Mouse (Mus musculus): ENCODE results near the gene Usp47. TPM values are rescaled to one million over a fixed set of nuclear protein-coding genes. Genes with fewer than 3 reads are reported as not detected.

Gene Usp47
- total and polyA plus RNA-seq, 3 experiments: 37.3 to 122 (median 47.8) TPM

DNA sequence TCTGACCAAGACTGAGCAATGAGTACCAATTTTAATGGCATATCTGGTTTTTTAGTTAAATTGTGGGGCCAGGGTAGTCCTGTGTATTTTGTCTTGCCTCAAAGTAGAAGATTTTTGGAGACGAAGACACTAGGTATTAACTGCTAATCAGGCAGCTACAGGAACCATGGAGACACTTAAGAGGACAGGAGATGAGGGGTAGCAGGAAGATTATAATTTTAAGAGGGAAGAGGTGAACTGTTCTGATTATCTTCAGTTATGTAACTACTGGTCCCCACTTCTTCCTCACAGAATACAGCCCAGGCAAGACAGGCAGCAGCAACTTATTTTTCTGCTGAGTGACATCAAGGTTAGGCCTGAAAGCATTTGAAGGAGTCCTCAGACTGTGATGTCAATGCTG lies 21.9 kb downstream of the Usp47 start:
- H3K4me1 ChIP-seq (ENCODE audit: control insufficient read depth in 1 of 2, insufficient read depth in 2 of 2, low read length in 2 of 2): peaks cover 31 to 64% of the 10 kb centered on the region in 2 experiments
- DNase-seq (ENCODE audit: low read depth, low spot score): peak; percentile 55
- H3K79me2 ChIP-seq (ENCODE audit: control insufficient read depth, insufficient read depth, low read length, poor library complexity): peaks cover 49% of the 10 kb centered on the region
- TF ChIP-seq CHD2 (IDR thresholded peaks at IDR 0.05; ENCODE audit: low read length): no peak
- TF ChIP-seq GATA1 (IDR thresholded peaks at IDR 0.05; ENCODE audit: low read depth, low read length): 0 out of 2 replicates have a peak, but pooled peaks have one; percentile 28
- peak; percentile 45; the same call in 1 of the 2 replicates for TF ChIP-seq MAX (IDR thresholded peaks at IDR 0.05; ENCODE audit: low read length)
- TF ChIP-seq TCF12 (IDR thresholded peaks at IDR 0.05; ENCODE audit: low read depth, low read length): 0 out of 2 replicates have a peak, but pooled peaks have one; percentile 21
- TF ChIP-seq MAZ (IDR thresholded peaks at IDR 0.05; ENCODE audit: low read depth, low read length): no peak
- no peak for TF ChIP-seq JUND (IDR thresholded peaks at IDR 0.05; ENCODE audit: low read depth, low read length)
- no peak for TF ChIP-seq NRF1 (IDR thresholded peaks at IDR 0.05; ENCODE audit: insufficient read depth, low read depth, low read length, poor library complexity, severe bottlenecking)
- no peak for TF ChIP-seq ZMIZ1 (IDR thresholded peaks at IDR 0.05; ENCODE audit: low read depth, low read length)
- no peak for TF ChIP-seq NELFE (IDR thresholded peaks at IDR 0.05; ENCODE audit: low read depth, low read length)
- TF ChIP-seq KAT2A (conservative IDR thresholded peaks at IDR 0.05; ENCODE audit: low read depth, low read length): no peak
- TF ChIP-seq SIN3A (IDR thresholded peaks at IDR 0.05; ENCODE audit: low read length): no peak
- no peak for TF ChIP-seq E2F4 (IDR thresholded peaks at IDR 0.05; ENCODE audit: borderline replicate concordance, low read depth, low read length)
- TF ChIP-seq TAL1 (IDR thresholded peaks at IDR 0.05; ENCODE audit: low read length): 0 out of 2 replicates have a peak, but pooled peaks have one; percentile 3
- TF ChIP-seq EP300 (IDR thresholded peaks at IDR 0.05; ENCODE audit: low read depth in 1 of 2, low read length in 2 of 2): peak; percentile 65 to 69
- peak; percentile 46; the same call in 1 of the 2 replicates for TF ChIP-seq ETS1 (IDR thresholded peaks at IDR 0.05; ENCODE audit: low read depth, low read length)
- H3K36me3 ChIP-seq (ENCODE audit: control insufficient read depth in 1 of 2, insufficient read depth in 2 of 2, low read length in 2 of 2): peaks cover 0 to 73% of the 10 kb centered on the region in 2 experiments; a peak in 2 of 4 replicates
- peak overlapping the region; percentile 51; the same call in 1 of the 2 replicates for H3K9ac ChIP-seq (ENCODE audit: control insufficient read depth, low read depth, low read length, poor library complexity, severe bottlenecking)
- no peaks in the 10 kb centered on the region for H3K9me3 ChIP-seq (replicated peaks; ENCODE audit: insufficient read depth, low read length)
- no peak overlapping the region for H3K4me3 ChIP-seq (ENCODE audit: control insufficient read depth in 1 of 2, insufficient read depth in 1 of 2, low read depth in 2 of 2, low read length in 2 of 2)
- no peaks in the 10 kb centered on the region for H3K27me3 ChIP-seq (ENCODE audit: control insufficient read depth in 1 of 2, insufficient read depth in 2 of 2, low read length in 2 of 2)
- peak overlapping the region; percentile 95 for H3K27ac ChIP-seq (ENCODE audit: control insufficient read depth, low read depth, low read length)

DNA sequence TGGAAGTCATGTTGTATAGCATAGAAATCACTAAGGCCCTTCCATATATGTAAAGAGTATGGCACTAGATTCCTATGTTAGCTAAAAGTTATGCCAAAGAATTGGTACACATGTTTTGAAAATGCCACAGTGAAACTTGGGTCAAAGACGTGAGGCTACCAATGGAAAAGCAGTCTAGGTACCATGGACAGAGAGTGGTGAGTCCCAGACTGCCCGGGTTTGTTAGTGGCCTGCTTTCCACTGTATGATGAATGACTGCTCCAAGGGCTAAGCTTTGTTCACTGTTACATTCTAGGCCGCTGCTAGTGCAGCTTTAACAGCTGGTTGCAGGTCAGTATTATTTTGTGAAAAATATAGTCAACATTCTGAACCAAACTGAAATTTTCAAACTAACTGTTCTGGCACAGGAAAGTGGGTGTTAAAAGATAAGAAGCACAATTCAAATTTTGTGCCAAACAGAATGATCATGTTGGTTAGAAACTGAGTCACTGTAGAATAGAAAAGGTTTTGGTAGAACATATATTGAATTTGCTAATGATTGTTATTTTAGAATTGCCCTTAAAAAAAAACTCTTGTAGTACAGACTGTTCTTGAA lies 22.6 kb downstream of the Usp47 start:
- Histone ChIP-seq H3K27ac (ENCODE audit: control insufficient read depth, low read depth, low read length) (peak overlapping the region; percentile 95), H3K27me3 (ENCODE audit: control insufficient read depth in 1 of 2, insufficient read depth in 2 of 2, low read length in 2 of 2) (no peaks in the 10 kb centered on the region), H3K4me3 (ENCODE audit: control insufficient read depth in 1 of 2, insufficient read depth in 1 of 2, low read depth in 2 of 2, low read length in 2 of 2) (peak overlapping the region in 1 of 2 experiments; percentile 4; a peak in 1 of 4 replicates), H3K79me2 (ENCODE audit: control insufficient read depth, insufficient read depth, low read length, poor library complexity) (peaks cover 45% of the 10 kb centered on the region), H3K9me3 (replicated peaks; ENCODE audit: insufficient read depth, low read length) (no peaks in the 10 kb centered on the region), H3K36me3 (ENCODE audit: control insufficient read depth in 1 of 2, insufficient read depth in 2 of 2, low read length in 2 of 2) (peaks cover 0 to 71% of the 10 kb centered on the region in 2 experiments; a peak in 2 of 4 replicates), H3K4me1 (ENCODE audit: control insufficient read depth in 1 of 2, insufficient read depth in 2 of 2, low read length in 2 of 2) (peaks cover 31 to 63% of the 10 kb centered on the region in 2 experiments), H3K9ac (ENCODE audit: control insufficient read depth, low read depth, low read length, poor library complexity, severe bottlenecking) (peak overlapping the region; percentile 51)
- DNase-seq (ENCODE audit: low read depth, low spot score): peak; percentile 76
- TF ChIP-seq CHD1 (IDR thresholded peaks at IDR 0.05; ENCODE audit: low read depth, low read length): no peak
- TF ChIP-seq BHLHE40 (IDR thresholded peaks at IDR 0.05; ENCODE audit: borderline replicate concordance, low read depth, low read length): no peak
- no peak for TF ChIP-seq CTCF (IDR thresholded peaks at IDR 0.05 in 2 of 3, conservative IDR thresholded peaks at IDR 0.05 in 1 of 3; ENCODE audit: control insufficient read depth in 1 of 3, insufficient read depth in 1 of 3, low read depth in 2 of 3, low read length in 3 of 3, poor library complexity in 1 of 3, severe bottlenecking in 1 of 3)
- no peak for TF ChIP-seq E2F4 (IDR thresholded peaks at IDR 0.05; ENCODE audit: borderline replicate concordance, low read depth, low read length)
- TF ChIP-seq MAFK (IDR thresholded peaks at IDR 0.05; ENCODE audit: borderline replicate concordance, low read depth, low read length): no peak
- no peak for TF ChIP-seq ZMIZ1 (IDR thresholded peaks at IDR 0.05; ENCODE audit: low read depth, low read length)
- TF ChIP-seq TBP (IDR thresholded peaks at IDR 0.05; ENCODE audit: low read depth, low read length): peak; percentile 81
- TF ChIP-seq CHD2 (IDR thresholded peaks at IDR 0.05; ENCODE audit: low read length): no peak
- no peak for TF ChIP-seq RCOR1 (IDR thresholded peaks at IDR 0.05; ENCODE audit: low read depth, low read length)
- TF ChIP-seq SMC3 (IDR thresholded peaks at IDR 0.05; ENCODE audit: low read depth, low read length): no peak
- no peak for TF ChIP-seq USF2 (IDR thresholded peaks at IDR 0.05; ENCODE audit: borderline replicate concordance in 1 of 2, insufficient read depth in 1 of 2, low read depth in 1 of 2, low read length in 2 of 2)
- TF ChIP-seq TCF12 (IDR thresholded peaks at IDR 0.05; ENCODE audit: low read depth, low read length): 0 out of 2 replicates have a peak, but pooled peaks have one; percentile 20
- peak; percentile 83 for TF ChIP-seq MYB (IDR thresholded peaks at IDR 0.05; ENCODE audit: low read depth, low read length)
- peak; percentile 77 to 88 for TF ChIP-seq EP300 (IDR thresholded peaks at IDR 0.05; ENCODE audit: low read depth in 1 of 2, low read length in 2 of 2)
- no peak for TF ChIP-seq KAT2A (conservative IDR thresholded peaks at IDR 0.05; ENCODE audit: low read depth, low read length)
- TF ChIP-seq ZNF384 (IDR thresholded peaks at IDR 0.05; ENCODE audit: low read depth, low read length): no peak
- no peak for TF ChIP-seq MAZ (IDR thresholded peaks at IDR 0.05; ENCODE audit: low read depth, low read length)
- TF ChIP-seq MAX (IDR thresholded peaks at IDR 0.05; ENCODE audit: low read length): no peak
- TF ChIP-seq POLR2A (IDR thresholded peaks at IDR 0.05; ENCODE audit: control insufficient read depth in 1 of 2, insufficient read depth in 1 of 2, low read depth in 1 of 2, low read length in 2 of 2, poor library complexity in 1 of 2): no peak
- peak; percentile 91 for TF ChIP-seq SIN3A (IDR thresholded peaks at IDR 0.05; ENCODE audit: low read length)
- no peak for TF ChIP-seq ZKSCAN1 (IDR thresholded peaks at IDR 0.05; ENCODE audit: low read depth, low read length)
- no peak for TF ChIP-seq MYC (IDR thresholded peaks at IDR 0.05; ENCODE audit: low read depth, low read length)
- TF ChIP-seq HCFC1 (IDR thresholded peaks at IDR 0.05; ENCODE audit: low read depth, low read length): no peak
- TF ChIP-seq JUND (IDR thresholded peaks at IDR 0.05; ENCODE audit: low read depth, low read length): no peak

All from MEL (cell line).